Mouse (Mus musculus) T-helper 2 cell (primary cell): ENCODE data around the gene Mtf2.
"Not testable (repeated sequence)": the region's sequence is repeated elsewhere in the genome, so short reads cannot be mapped to it uniquely, and the experiment has no call there.

Experiments used
- in situ Hi-C: fragments of 300-600 bp; cut with MboI, MseI; formaldehyde crosslinking; loops from one replicate; pipeline ENCODE4 v1.15.1; 2025; ENCODE audit warnings: high pct_unique_total_duplicates

Mtf2 gene

GRCm38 (mm10) chr5:108079603-108080002 is 14.1 kb downstream of the Mtf2 start:
- in situ Hi-C loops = no loop called here

GRCm38 (mm10) chr5:108082380-108082779 is 16.9 kb downstream of the Mtf2 start:
- in situ Hi-C loops = no loop called here

- in situ Hi-C loops = no loop called here
Measured at GRCm38 (mm10) chr5:108085440-108085839, 20.0 kb downstream of the Mtf2 start.

- in situ Hi-C loops = not testable (repeated sequence)
Measured at GRCm38 (mm10) chr5:108092731-108093130, 27.3 kb downstream of the Mtf2 start.

- in situ Hi-C loops = no loop called here
Measured at GRCm38 (mm10) chr5:108097676-108098075, 32.2 kb downstream of the Mtf2 start.

- in situ Hi-C loops = no loop called here
Measured at GRCm38 (mm10) chr5:108100196-108100595, 34.7 kb downstream of the Mtf2 start.

- in situ Hi-C loops = no loop called here
Measured at GRCm38 (mm10) chr5:108104306-108104705, 38.8 kb downstream of the Mtf2 start.

GRCm38 (mm10) chr5:108109346-108109745 is 43.9 kb downstream of the Mtf2 start:
- in situ Hi-C loops = no loop called here

GRCm38 (mm10) chr5:108117693-108118092 is 52.2 kb downstream of the Mtf2 start:
- in situ Hi-C loops = no loop called here

- in situ Hi-C loops = no loop called here
Measured at GRCm38 (mm10) chr5:108120221-108120900, 54.9 kb downstream of the Mtf2 start.

GRCm38 (mm10) chr5:108131849-108132440 is 66.5 kb downstream of the Mtf2 start:
- in situ Hi-C loops = no loop called here

GRCm38 (mm10) chr5:108132441-108133243 is 67.2 kb downstream of the Mtf2 start, which contains the start of the genes Tmed5 and Ccdc18:
Tmed5 (minus strand) TSS chr5:108132620.
Ccdc18 (plus strand) TSS chr5:108132875.
- in situ Hi-C loops = no loop called here

GRCm38 (mm10) chr5:108152592-108152991 is 87.1 kb downstream of the Mtf2 start:
- in situ Hi-C loops = no loop called here
